Mouse (Mus musculus): ENCODE results near the gene Itgb6.

GRCm38 (mm10) chr2:60671215-60671614 lies 51.2 kb downstream of the Itgb6 start:
- no peak for TF ChIP-seq CTCF (IDR thresholded peaks at IDR 0.05; ENCODE audit: extremely low read depth, insufficient read depth, insufficient read length, insufficient replicate concordance)
- no peak for TF ChIP-seq POLR2A (IDR thresholded peaks at IDR 0.05; ENCODE audit: low read depth, low read length)

Data from spleen, adult 2 months (tissue).